Mouse (Mus musculus) forebrain, embryonic 14.5 days (tissue): ENCODE measurements around the gene Eps8. TPM values are rescaled to one million over a fixed set of nuclear protein-coding genes. Genes with fewer than 3 reads are reported as not detected.

Source experiments
- ATAC-seq: fragments of 200-750 bp; cut with Nextera tagmentation; 2 replicates; pipeline ENCODE4 v1.8.0; 2017; ENCODE audit warnings: mild to moderate bottlenecking, moderate library complexity
- DNase-seq: peaks from one replicate; pipeline ENCODE4 v3.0.0-alpha.2; 2015; ENCODE audit warnings: low spot score
- H3K27ac ChIP-seq: fragments of 300-500 bp; sonication (generic); 2 replicates; pipeline ENCODE4 v1.5.1; 2014; ENCODE audit warnings: low read depth, mild to moderate bottlenecking, control low read depth, low read length, moderate library complexity
- H3K27me3 ChIP-seq: fragments of 300-500 bp; sonication (generic); replicated peaks from 2 replicates; pipeline ENCODE4 v1.6.1; 2014; ENCODE audit warnings: low read length, control low read depth, mixed read lengths; ENCODE audit not compliant: control insufficient read depth, insufficient read depth
- H3K36me3 ChIP-seq: fragments of 300-500 bp; sonication (generic); 2 replicates; pipeline ENCODE4 v1.6.1; 2014; ENCODE audit warnings: low read length, control low read depth; ENCODE audit not compliant: control insufficient read depth, insufficient read depth
- H3K4me1 ChIP-seq: fragments of 300-500 bp; sonication (generic); 2 replicates; pipeline ENCODE4 v1.6.1; 2014; ENCODE audit warnings: antibody characterized with exemption, low read length, control low read depth; ENCODE audit not compliant: control insufficient read depth, insufficient read depth
- H3K4me2 ChIP-seq: fragments of 300-500 bp; sonication (generic); 2 replicates; pipeline ENCODE4 v1.6.1; 2014; ENCODE audit warnings: mild to moderate bottlenecking, control low read depth, low read length
- H3K4me3 ChIP-seq: fragments of 300-500 bp; sonication (generic); 2 replicates; pipeline ENCODE4 v1.5.1; 2014; ENCODE audit warnings: low read depth, low read length, control low read depth
- H3K9ac ChIP-seq: fragments of 300-500 bp; sonication (generic); 2 replicates; pipeline ENCODE4 v1.6.1; 2014; ENCODE audit warnings: mild to moderate bottlenecking, low read length, control low read depth, moderate library complexity
- H3K9me3 ChIP-seq: fragments of 300-500 bp; sonication (generic); replicated peaks from 2 replicates; pipeline ENCODE4 v1.6.1; 2016; ENCODE audit warnings: low read length, control low read depth, mixed read lengths; ENCODE audit not compliant: control insufficient read depth
- WGBS: fragments of 180-500 bp; shearing (Covaris S2); extraction: QIAGEN DNeasy Blood & Tissue Kit; methylation state at CpG from one replicate; pipeline ENCODE4 v1.1.7; 2014; 5-methylcytosine and 5-hydroxymethylcytosine counted together
- polyA plus RNA-seq: library from polyadenylated mRNA; unstranded; fragments of >200 nt; fragmentation: Nextera tagmentation; extraction: Ambion mirVana; gene quantifications from 2 replicates; pipeline ENCODE4 v1.2.1, GENCODE M21; 2014

The Eps8 gene
- polyA plus RNA-seq, 1 experiment from 2014 or later: 11.4 TPM

DNA sequence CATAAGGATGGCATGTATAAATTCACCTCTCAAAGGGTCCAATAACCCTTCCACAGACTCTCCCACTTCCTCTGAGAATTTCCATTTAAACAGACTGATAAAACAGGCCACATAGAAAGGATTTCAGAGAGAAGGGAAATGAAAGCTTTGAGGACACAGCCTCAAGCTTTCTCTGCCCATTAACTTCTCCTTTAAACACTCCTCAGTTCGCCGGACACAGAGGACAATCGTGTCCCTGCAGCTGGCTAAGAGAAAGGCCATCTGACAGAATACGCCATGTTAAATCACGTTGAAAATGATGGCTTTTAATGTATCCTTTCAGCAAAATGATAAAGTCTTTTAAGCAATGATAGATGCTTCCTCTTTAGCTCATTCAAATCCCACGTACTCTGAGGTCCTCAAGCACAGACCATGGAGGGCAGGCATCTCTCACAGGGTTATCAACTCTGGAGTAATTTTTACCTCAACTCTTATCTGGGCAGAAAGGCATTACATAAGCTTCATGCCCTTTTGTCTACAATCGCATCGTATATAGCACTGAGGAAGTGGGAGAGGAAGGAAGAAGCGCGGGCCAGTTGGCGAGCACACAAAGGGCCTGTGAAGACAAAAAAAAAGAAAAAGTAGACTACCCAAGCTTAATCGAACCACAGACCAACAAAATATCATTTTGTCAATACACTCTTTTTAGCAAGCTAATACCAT is 77.9 kb downstream of the Eps8 start:
- Histone ChIP-seq H3K9me3 (no peaks in the 10 kb centered on the region), H3K27me3 (no peaks in the 10 kb centered on the region), H3K9ac (no peak overlapping the region), H3K36me3 (no peaks in the 10 kb centered on the region), H3K4me2 (no peak overlapping the region), H3K4me1 (no peaks in the 10 kb centered on the region), H3K27ac (no peak overlapping the region), H3K4me3 (no peak overlapping the region)
- DNase-seq (no peak), ATAC-seq (no peak)
- 83% methylated on average over 12 of the region's 12 CpGs for WGBS

DNA sequence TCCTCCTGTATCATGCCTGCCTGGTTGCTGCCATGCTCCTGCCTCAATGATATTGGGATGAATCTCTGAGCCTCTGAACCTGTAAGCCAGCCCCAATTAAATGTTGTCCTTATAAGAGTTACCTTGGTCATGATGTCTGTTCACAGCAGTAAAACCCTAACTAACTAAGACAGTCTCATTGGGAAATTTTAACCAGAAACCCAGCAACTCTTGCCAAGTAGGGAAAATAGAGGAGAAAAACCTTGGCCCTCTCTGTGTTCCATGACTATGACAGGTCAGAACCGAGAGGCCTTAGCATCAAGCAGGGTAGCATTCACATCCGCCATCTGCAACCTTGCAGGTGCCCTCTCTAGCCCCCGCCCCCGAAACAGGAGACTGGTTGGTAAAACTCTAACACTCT is 78.6 kb downstream of the Eps8 start:
- Histone ChIP-seq H3K9ac (no peak overlapping the region), H3K4me3 (no peak overlapping the region)
- 94% methylated on average over 4 of the region's 4 CpGs for WGBS

DNA sequence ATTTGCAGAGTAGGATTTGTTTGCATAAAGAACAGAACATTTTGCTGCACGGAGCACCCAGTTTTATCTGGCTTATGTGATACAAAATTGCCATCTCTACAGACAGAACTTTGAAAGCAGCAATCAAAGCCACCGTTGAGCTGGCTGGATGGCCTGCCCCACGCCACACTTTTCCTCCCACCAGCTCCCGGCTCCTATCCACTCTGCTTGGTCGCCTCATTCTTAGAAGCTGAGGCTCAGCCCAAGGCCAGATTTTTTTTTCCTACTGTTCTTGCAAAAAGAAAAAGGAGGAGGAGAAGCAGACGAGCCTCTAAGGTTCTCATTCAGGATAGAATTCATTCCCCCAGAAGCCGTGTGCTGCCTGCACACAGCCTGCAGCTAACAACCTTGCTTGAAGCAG is 80.8 kb downstream of the Eps8 start:
- Histone ChIP-seq H3K9me3 (no peaks in the 10 kb centered on the region), H3K4me2 (no peak overlapping the region), H3K27ac (no peak overlapping the region), H3K27me3 (no peaks in the 10 kb centered on the region), H3K4me3 (no peak overlapping the region), H3K9ac (no peak overlapping the region), H3K36me3 (no peaks in the 10 kb centered on the region), H3K4me1 (no peaks in the 10 kb centered on the region)
- ATAC-seq: no peak
- 78% methylated on average over 7 of the region's 7 CpGs for WGBS
- no peak for DNase-seq

More for the DNA sequence above, 78.6 kb downstream of the Eps8 start:
- Histone ChIP-seq H3K4me2 (no peak overlapping the region), H3K36me3 (no peaks in the 10 kb centered on the region), H3K27ac (no peak overlapping the region), H3K4me1 (no peaks in the 10 kb centered on the region), H3K9me3 (no peaks in the 10 kb centered on the region), H3K27me3 (no peaks in the 10 kb centered on the region)
- DNase-seq (no peak), ATAC-seq (no peak)

DNA sequence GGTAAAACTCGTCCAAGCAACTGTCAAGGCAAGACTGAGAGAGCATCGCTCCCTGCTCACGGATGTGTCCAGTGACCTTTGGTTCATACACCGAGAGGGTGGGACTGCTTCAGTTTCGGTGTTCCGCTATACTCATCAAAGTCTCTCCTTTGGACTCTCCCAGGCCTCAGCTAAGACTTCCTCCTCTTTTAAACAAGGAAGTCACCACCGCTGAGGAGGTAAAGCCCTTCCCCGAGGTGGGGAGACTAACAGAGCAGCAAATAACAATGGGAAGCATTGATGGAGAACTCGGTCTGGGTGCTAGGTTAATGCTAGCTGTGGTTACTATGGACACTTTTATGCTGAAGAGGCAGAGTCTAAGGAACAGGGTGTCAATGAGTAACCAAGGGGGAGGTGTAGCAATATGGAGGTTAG is 84.0 kb downstream of the Eps8 start:
- Histone ChIP-seq H3K36me3 (no peaks in the 10 kb centered on the region), H3K4me1 (no peaks in the 10 kb centered on the region), H3K9me3 (no peaks in the 10 kb centered on the region), H3K27ac (no peak overlapping the region), H3K4me3 (no peak overlapping the region), H3K9ac (no peak overlapping the region), H3K4me2 (no peak overlapping the region), H3K27me3 (no peaks in the 10 kb centered on the region)
- no peak for ATAC-seq
- DNase-seq: no peak
- WGBS: 80% methylated on average over 9 of the region's 9 CpGs

DNA sequence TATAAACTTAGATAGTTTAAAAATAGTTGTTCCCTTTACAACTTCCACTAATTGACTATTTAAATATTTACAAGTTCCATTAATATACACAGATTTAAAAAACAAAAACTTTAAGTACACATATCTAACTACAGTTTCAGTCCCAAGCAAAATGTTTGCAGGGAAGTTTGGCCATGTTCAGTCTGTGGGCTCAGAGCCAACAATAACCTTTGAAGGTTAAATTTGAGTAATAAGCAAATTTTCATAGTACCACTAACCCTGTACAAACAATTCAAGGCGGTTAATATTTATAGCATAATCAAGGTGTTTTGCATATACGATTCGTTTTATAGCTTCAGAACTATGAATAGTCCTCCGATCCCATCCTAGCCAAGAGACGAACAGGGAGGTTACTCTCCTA is 84.7 kb downstream of the Eps8 start:
- H3K36me3 ChIP-seq: no peaks in the 10 kb centered on the region
- H3K4me1 ChIP-seq: no peaks in the 10 kb centered on the region
- 92% methylated on average over 5 of the region's 5 CpGs for WGBS
- H3K27me3 ChIP-seq: no peaks in the 10 kb centered on the region
- no peak overlapping the region for H3K4me2 ChIP-seq
- ATAC-seq (no peak), DNase-seq (no peak)
- no peak overlapping the region for H3K9ac ChIP-seq
- no peaks in the 10 kb centered on the region for H3K9me3 ChIP-seq
- no peak overlapping the region for H3K4me3 ChIP-seq
- no peak overlapping the region for H3K27ac ChIP-seq

DNA sequence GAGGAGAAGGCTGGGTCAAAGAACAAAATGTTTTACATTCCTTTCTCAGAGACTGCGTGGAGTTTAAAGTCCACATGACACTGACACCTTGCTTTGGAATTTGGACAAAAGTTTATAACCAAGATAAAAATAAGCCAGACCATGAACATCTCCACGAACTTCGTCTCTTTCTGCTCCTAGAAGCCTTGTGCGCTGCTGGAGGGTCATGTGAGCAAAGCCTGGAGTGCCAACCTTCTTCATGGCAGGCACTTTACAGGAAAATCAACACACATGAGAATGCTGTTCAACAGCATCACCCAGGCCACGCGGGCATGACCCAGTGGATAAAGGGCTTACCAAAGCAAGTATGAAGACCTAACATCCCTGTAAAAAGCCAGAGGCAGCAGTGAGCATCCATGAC is 85.6 kb downstream of the Eps8 start:
- DNase-seq (no peak), ATAC-seq (no peak)
- WGBS: 92% methylated on average over 6 of the region's 6 CpGs
- no peak overlapping the region for H3K4me2 ChIP-seq
- no peaks in the 10 kb centered on the region for H3K9me3 ChIP-seq
- no peaks in the 10 kb centered on the region for H3K36me3 ChIP-seq
- H3K27me3 ChIP-seq: no peaks in the 10 kb centered on the region
- H3K27ac ChIP-seq: no peak overlapping the region
- no peak overlapping the region for H3K4me3 ChIP-seq
- H3K9ac ChIP-seq: no peak overlapping the region
- H3K4me1 ChIP-seq: no peaks in the 10 kb centered on the region

DNA sequence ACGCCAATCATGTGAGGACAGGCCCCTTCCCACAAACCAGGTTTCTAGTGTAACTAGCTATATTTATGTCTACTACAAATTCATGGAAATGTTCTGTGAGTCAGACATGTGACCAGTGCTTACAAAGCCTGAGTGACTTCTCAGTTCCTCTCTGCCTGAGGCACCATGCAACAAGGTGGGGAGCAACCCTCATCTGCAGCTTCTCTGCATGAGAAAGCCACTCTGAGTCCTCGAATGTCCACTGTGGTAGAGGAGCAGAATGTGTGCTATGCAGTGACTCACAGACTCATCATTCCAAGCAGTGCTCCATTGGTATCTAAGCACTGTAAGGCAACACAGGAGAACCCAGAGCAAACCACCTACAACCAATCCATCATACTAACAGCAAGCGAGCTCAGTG is 88.8 kb downstream of the Eps8 start:
- ATAC-seq: no peak
- WGBS: 91% methylated on average over 3 of the region's 3 CpGs
- no peaks in the 10 kb centered on the region for H3K4me1 ChIP-seq

DNA sequence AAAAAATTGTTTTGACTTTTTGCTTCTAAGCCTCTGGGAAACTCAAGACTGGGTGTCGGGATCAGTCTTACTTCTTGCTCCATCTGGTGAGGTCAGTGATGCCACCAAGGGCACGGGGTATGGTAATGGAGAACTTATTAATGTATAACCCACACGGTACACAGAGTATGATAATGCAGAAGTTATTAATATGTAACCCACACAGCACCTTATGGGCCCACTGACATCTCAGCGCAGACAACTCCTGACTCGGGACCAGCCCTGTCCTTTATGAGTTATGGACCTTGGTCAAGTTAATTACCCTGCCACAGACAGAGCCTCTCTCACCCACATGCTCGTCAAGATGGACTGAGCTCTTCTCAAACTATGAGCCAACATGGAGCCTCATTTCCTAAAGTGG is 89.2 kb downstream of the Eps8 start:
- Histone ChIP-seq H3K4me1 (no peaks in the 10 kb centered on the region), H3K27ac (no peak overlapping the region), H3K9me3 (no peaks in the 10 kb centered on the region), H3K4me2 (no peak overlapping the region), H3K4me3 (no peak overlapping the region), H3K36me3 (no peaks in the 10 kb centered on the region), H3K27me3 (no peaks in the 10 kb centered on the region), H3K9ac (no peak overlapping the region)
- DNase-seq (no peak), ATAC-seq (no peak)
- 93% methylated on average over 6 of the region's 6 CpGs for WGBS

More for the DNA sequence above, 88.8 kb downstream of the Eps8 start:
- Histone ChIP-seq H3K36me3 (no peaks in the 10 kb centered on the region), H3K27me3 (no peaks in the 10 kb centered on the region), H3K9me3 (no peaks in the 10 kb centered on the region), H3K4me2 (no peak overlapping the region), H3K4me3 (no peak overlapping the region), H3K9ac (no peak overlapping the region), H3K27ac (no peak overlapping the region)
- no peak for DNase-seq

DNA sequence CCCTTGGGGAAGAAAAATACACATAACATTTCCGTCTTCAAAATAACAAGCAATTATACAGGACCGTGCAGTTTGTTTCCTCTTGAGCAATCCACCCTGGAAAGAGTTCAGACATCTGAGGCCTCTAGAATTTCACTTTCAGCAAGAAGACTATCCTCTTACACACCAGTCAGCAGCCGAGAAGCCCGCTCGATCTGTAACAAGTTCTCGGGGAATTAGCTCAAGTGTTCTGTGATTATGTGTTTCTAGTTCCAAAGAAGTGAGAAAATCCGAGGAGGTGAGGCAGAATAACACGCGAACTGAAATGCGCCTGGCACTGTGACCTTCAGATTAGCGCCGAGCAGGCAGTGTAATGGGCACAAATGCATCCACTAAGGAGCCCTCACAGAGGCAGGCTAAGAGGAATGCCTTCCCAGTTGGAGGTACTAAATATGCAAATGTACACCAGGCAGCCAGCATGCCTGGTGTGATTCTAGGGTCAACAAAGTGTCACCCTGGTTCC is 94.3 kb downstream of the Eps8 start:
- no peak overlapping the region for H3K9ac ChIP-seq
- no peaks in the 10 kb centered on the region for H3K4me1 ChIP-seq
- DNase-seq: peak; percentile 25
- 44% methylated on average over 12 of the region's 12 CpGs for WGBS
- no peak overlapping the region for H3K27ac ChIP-seq
- H3K27me3 ChIP-seq: no peaks in the 10 kb centered on the region
- no peaks in the 10 kb centered on the region for H3K36me3 ChIP-seq
- H3K4me2 ChIP-seq: no peak overlapping the region
- peak; percentile 40; the same call in 1 of the 2 replicates for ATAC-seq
- H3K4me3 ChIP-seq: no peak overlapping the region
- H3K9me3 ChIP-seq: no peaks in the 10 kb centered on the region
